Mouse (Mus musculus): Measurements from ENCODE around the gene Pex16.

GRCm38 (mm10) chr2:92388081-92388517 is 13.6 kb downstream of the Pex16 start:
- TF ChIP-seq GATA1 (IDR thresholded peaks at IDR 0.05; ENCODE audit: borderline replicate concordance, low read length): no peak
- no peak for TF ChIP-seq FLI1 (IDR thresholded peaks at IDR 0.05; ENCODE audit: low read length)

Data from megakaryocyte, embryonic 14.5 days (primary cell).